In the genomic region with DNA sequence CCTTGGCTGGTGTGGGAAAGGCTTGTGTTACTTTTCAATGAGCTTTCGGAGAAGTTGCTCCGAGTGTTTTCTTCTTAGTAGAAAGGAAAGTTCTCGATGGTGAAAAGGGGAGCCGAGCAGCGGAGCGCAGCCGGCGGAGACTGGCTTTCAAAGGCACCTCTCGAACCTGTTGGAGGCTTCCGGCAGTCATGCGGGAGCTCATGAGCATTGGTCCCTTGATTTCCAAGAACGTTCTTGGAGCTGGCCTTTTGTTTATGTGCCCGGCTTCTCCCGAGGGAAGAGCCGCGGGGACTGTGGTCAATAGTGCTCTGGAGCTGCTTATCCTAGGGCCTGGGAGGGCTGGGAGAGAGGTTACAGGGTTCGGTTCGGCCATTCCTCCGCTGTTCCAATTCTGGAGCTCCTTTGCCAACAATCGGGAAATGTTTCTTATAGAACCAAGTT, we compare ENCODE assay signal across 7 mouse cellular contexts. TPM values are rescaled to one million over a fixed set of nuclear protein-coding genes. Genes with fewer than 3 reads are reported as not detected.
DNase-seq lines count a peak whose midpoint lies in the region; ATAC-seq and TF ChIP-seq lines count a peak whose summit lies in the region.

No protein-coding gene starts in this region.

- under 1% methylated on average over 20 of the region's 20 CpGs for WGBS in heart, postnatal 0 days
- under 1% methylated on average over 20 of the region's 20 CpGs for WGBS in liver, embryonic 12.5 days (ENCODE audit: insufficient replicate concordance)

- H3K4me1 ChIP-seq in heart, postnatal 0 days (ENCODE audit: control insufficient read depth, insufficient read depth): peaks cover 24% of the 10 kb centered on the region
- H3K4me1 ChIP-seq in liver, embryonic 12.5 days: peaks cover 48% of the 10 kb centered on the region

- TF ChIP-seq CTCF in heart, postnatal 0 days (IDR thresholded peaks at IDR 0.05; ENCODE audit: low read depth): no peak

- H3K4me3 ChIP-seq in heart, postnatal 0 days (ENCODE audit: low read depth, low read length): peak overlapping the region; percentile 71
- peak overlapping the region; percentile 67 for H3K4me3 ChIP-seq in liver, embryonic 12.5 days

- peak overlapping the region; percentile 100 for H3K4me2 ChIP-seq in heart, postnatal 0 days (ENCODE audit: low read depth, low read length)
- H3K4me2 ChIP-seq in liver, embryonic 12.5 days: peak overlapping the region; percentile 98

- H3K27me3 ChIP-seq in heart, postnatal 0 days (ENCODE audit: control insufficient read depth, insufficient read depth, low read length): peaks cover 42% of the 10 kb centered on the region
- peaks cover 83% of the 10 kb centered on the region for H3K27me3 ChIP-seq in liver, embryonic 12.5 days (replicated peaks)

- TF ChIP-seq EP300 in heart, postnatal 0 days (IDR thresholded peaks at IDR 0.05; ENCODE audit: low read depth): no peak

- no peaks in the 10 kb centered on the region for H3K9me3 ChIP-seq in heart, postnatal 0 days (replicated peaks; ENCODE audit: control insufficient read depth, low read length)
- H3K9me3 ChIP-seq in liver, embryonic 12.5 days (replicated peaks): no peaks in the 10 kb centered on the region

- H3K9ac ChIP-seq in heart, postnatal 0 days (replicated peaks; ENCODE audit: low read depth, low read length): peak overlapping the region; percentile 22; the same call in 1 of the 2 replicates
- H3K9ac ChIP-seq in liver, embryonic 12.5 days: no peak overlapping the region

- no peaks in the 10 kb centered on the region for H3K36me3 ChIP-seq in heart, postnatal 0 days (replicated peaks; ENCODE audit: control insufficient read depth, insufficient read depth, low read length)
- H3K36me3 ChIP-seq in liver, embryonic 12.5 days: no peaks in the 10 kb centered on the region

- no peak overlapping the region for H3K27ac ChIP-seq in heart, postnatal 0 days (ENCODE audit: low read depth)
- H3K27ac ChIP-seq in liver, embryonic 12.5 days: no peak overlapping the region

- DNase-seq in thymus, postnatal 0 days (ENCODE audit: low spot score): peak; percentile 36
- no peak for DNase-seq in thymus, postnatal 10 days (ENCODE audit: low spot score in 2 of 2)
- peak; percentile 14 to 24 for DNase-seq in cerebellum, postnatal 10 days
- no peak for DNase-seq in heart, postnatal 0 days (ENCODE audit: low spot score)
- DNase-seq in thymus, postnatal 14 days: peak; percentile 37
- DNase-seq in spleen, postnatal 4 days (ENCODE audit: low spot score in 2 of 2): no peak

- no peak for ATAC-seq in heart, postnatal 0 days (ENCODE audit: insufficient read depth, low read depth)
- ATAC-seq in liver, embryonic 12.5 days: no peak

RNA-seq across cellular contexts. Expression of a gene that starts 1.5 kb away (rescaled TPM):
- polyA plus RNA-seq in thymus, postnatal 0 days (2015; fragmentation: Nextera tagmentation; extraction: Ambion mirVana): 1.7 and 2.4 TPM in 2 replicates
- total RNA-seq in heart, postnatal 0 days (2014; rRNA removed; ENCODE audit: low replicate concordance): 5.0 and 5.3 TPM in 2 replicates
- polyA plus RNA-seq in heart, postnatal 0 days (2015; fragmentation: Nextera tagmentation; extraction: Ambion mirVana): 0.14 and 0.30 TPM in 2 replicates
- 0.02 TPM in 1 of 2 replicates, not detected in the other for polyA plus RNA-seq in liver, embryonic 12.5 days (2016; fragmentation: Nextera tagmentation; extraction: Ambion mirVana)

Comparison
In these comparisons a context has a peak if more than half of its experiments do, and no peak if none do; other contexts are left out.
1. DNase-seq: peak in thymus, postnatal 0 days (single experiment), cerebellum, postnatal 10 days (2 of 2) and thymus, postnatal 14 days (single experiment); none in thymus, postnatal 10 days (0 of 2), heart, postnatal 0 days (single experiment) and spleen, postnatal 4 days (0 of 2).